ENCODE assay signal across 13 mouse cellular contexts in genomic region chr17:50235943-50236701, GRCm38 (mm10). TPM values are rescaled to one million over a fixed set of nuclear protein-coding genes. Genes with fewer than 3 reads are reported as not detected.
A peak's percentile ranks its signal among the peaks of the same experiment; 100 is the strongest.
DNase-seq lines count a peak whose midpoint lies in the region; ATAC-seq and TF ChIP-seq lines count a peak whose summit lies in the region.
"Had no signal": no experiment of that assay in that cellular context is flagged by ENCODE, and none has a peak within 500 bp of the region (broad histone marks: within the 10 kb centered on the region; RNA-seq: fewer than 3 reads in every experiment).

No protein-coding gene starts in this region.

- intact Hi-C loops in heart, adult 2 months (cut with DNase I) = loop anchor here (2.0 to 5.0 kb wide), 3 partner anchors 41 to 184 kb away; no protein-coding TSS in a partner anchor

- H3K9me3 ChIP-seq in heart, embryonic 10.5 days = no peaks in the 10 kb centered on the region
- no peaks in the 10 kb centered on the region for H3K9me3 ChIP-seq in forebrain, embryonic 12.5 days
- H3K9me3 ChIP-seq in midbrain, embryonic 10.5 days (replicated peaks) = no peaks in the 10 kb centered on the region

- no peak overlapping the region for H3K4me3 ChIP-seq in heart, embryonic 10.5 days
- no peak overlapping the region for H3K4me3 ChIP-seq in heart, adult 2 months
- no peak overlapping the region for H3K4me3 ChIP-seq in forebrain, embryonic 12.5 days (replicated peaks)
- no peak overlapping the region for H3K4me3 ChIP-seq in midbrain, embryonic 10.5 days

- H3K27me3 ChIP-seq in heart, embryonic 10.5 days (ENCODE audit: insufficient read depth, poor library complexity, severe bottlenecking) = peaks cover 9% of the 10 kb centered on the region
- H3K27me3 ChIP-seq in heart, adult 2 months (ENCODE audit: control insufficient read depth, insufficient read depth, low read length) = no peaks in the 10 kb centered on the region
- peaks cover 31% of the 10 kb centered on the region for H3K27me3 ChIP-seq in forebrain, embryonic 12.5 days
- peaks cover 10% of the 10 kb centered on the region for H3K27me3 ChIP-seq in midbrain, embryonic 10.5 days (ENCODE audit: low read depth, poor library complexity, severe bottlenecking)

- TF ChIP-seq EP300 in heart, adult 2 months (IDR thresholded peaks at IDR 0.05; ENCODE audit: insufficient read depth, low read depth, low read length) = no peak

- peak; percentile 69 for DNase-seq in heart, embryonic 10.5 days (ENCODE audit: low spot score)
- no peak for DNase-seq in heart, adult 2 months
- DNase-seq in midbrain, embryonic 10.5 days (ENCODE audit: low spot score) = peak; percentile 24
- DNase-seq in retina, embryonic 14.5 days (ENCODE audit: low spot score) = peak; percentile 68
- DNase-seq in layer of hippocampus, adult 9-11 months = no peak
- DNase-seq in thymus, postnatal 10 days (ENCODE audit: low spot score in 2 of 2) = no peak
- DNase-seq in frontal cortex, postnatal 25 days (ENCODE audit: low spot score in 2 of 2) = no peak
- DNase-seq: adrenal gland, postnatal 36 days; lung, postnatal 4 days had no signal

- no peak overlapping the region for H3K9ac ChIP-seq in heart, adult 2 months (ENCODE audit: low read depth, low read length)
- peak overlapping the region; percentile 29; the same call in 1 of the 2 replicates for H3K9ac ChIP-seq in forebrain, embryonic 12.5 days

- WGBS in heart, embryonic 10.5 days = 50% methylated on average over 13 of the region's 13 CpGs
- 67% methylated on average over 13 of the region's 13 CpGs for WGBS in heart, adult 2 months
- WGBS in forebrain, embryonic 12.5 days = 30% methylated on average over 13 of the region's 13 CpGs
- 49% methylated on average over 13 of the region's 13 CpGs for WGBS in midbrain, embryonic 10.5 days

- H3K36me3 ChIP-seq in heart, embryonic 10.5 days = no peaks in the 10 kb centered on the region
- no peaks in the 10 kb centered on the region for H3K36me3 ChIP-seq in heart, adult 2 months (ENCODE audit: control insufficient read depth, insufficient read depth, low read length)
- no peaks in the 10 kb centered on the region for H3K36me3 ChIP-seq in forebrain, embryonic 12.5 days (replicated peaks)
- no peaks in the 10 kb centered on the region for H3K36me3 ChIP-seq in midbrain, embryonic 10.5 days

- TF ChIP-seq CTCF in heart, adult 2 months (IDR thresholded peaks at IDR 0.05) = no peak

- no peaks in the 10 kb centered on the region for H3K4me1 ChIP-seq in heart, embryonic 10.5 days
- peaks cover 4% of the 10 kb centered on the region for H3K4me1 ChIP-seq in heart, adult 2 months (ENCODE audit: control insufficient read depth, insufficient read depth, low read length)
- H3K4me1 ChIP-seq in forebrain, embryonic 12.5 days = peaks cover 15% of the 10 kb centered on the region
- peaks cover 19% of the 10 kb centered on the region for H3K4me1 ChIP-seq in midbrain, embryonic 10.5 days

- H3K4me2 ChIP-seq in forebrain, embryonic 12.5 days = no peak overlapping the region

- peak; percentile 53 for ATAC-seq in forebrain, embryonic 12.5 days (ENCODE audit: low FRiP score)
- ATAC-seq: CD4-positive, CD25-positive, alpha-beta regulatory T cell, adult 4 months; intestine, postnatal 0 days had no signal

- no peak for TF ChIP-seq POLR2A in heart, adult 2 months (IDR thresholded peaks at IDR 0.05; ENCODE audit: insufficient read depth, low read depth, low read length)

- no peak overlapping the region for H3K27ac ChIP-seq in heart, embryonic 10.5 days
- H3K27ac ChIP-seq in heart, adult 2 months = no peak overlapping the region; the same call in 1 of the 2 replicates
- H3K27ac ChIP-seq in forebrain, embryonic 12.5 days = peak overlapping the region; percentile 87
- peak overlapping the region; percentile 80 for H3K27ac ChIP-seq in midbrain, embryonic 10.5 days (replicated peaks)

- no peaks in the 10 kb centered on the region for H3K79me2 ChIP-seq in heart, adult 2 months (replicated peaks; ENCODE audit: control insufficient read depth, insufficient read depth, low read length)

RNA-seq across cellular contexts. Expression of gene Rftn1, which starts 45.6 kb away (rescaled TPM):
- polyA plus RNA-seq in heart, embryonic 10.5 days (2016; fragmentation: Nextera tagmentation; extraction: Ambion mirVana) = 9.2 and 10.9 TPM in 2 replicates
- total RNA-seq in heart, adult 2 months (2021) = 10 to 100 TPM; 49.4 to 50.5 TPM
- polyA plus RNA-seq in heart, adult 2 months (2012; rRNA removed) = 41.5 and 46.2 TPM in 2 replicates
- polyA plus RNA-seq in forebrain, embryonic 12.5 days (2016; fragmentation: Nextera tagmentation; extraction: Ambion mirVana) = 13.4 and 15.4 TPM in 2 replicates
- 4.2 and 4.9 TPM in 2 replicates for polyA plus RNA-seq in midbrain, embryonic 10.5 days (2016; fragmentation: Nextera tagmentation; extraction: Ambion mirVana)

RNA-seq across cellular contexts. Expression of gene Dazl, which starts 57.3 kb away (rescaled TPM):
- 0.16 and 0.49 TPM in 2 replicates for polyA plus RNA-seq in heart, embryonic 10.5 days (2016; fragmentation: Nextera tagmentation; extraction: Ambion mirVana)
- total RNA-seq in heart, adult 2 months (2021) = under 1 TPM; 0.08 to 0.18 TPM
- polyA plus RNA-seq in heart, adult 2 months (2012; rRNA removed) = 0.06 and 0.23 TPM in 2 replicates
- polyA plus RNA-seq in forebrain, embryonic 12.5 days (2016; fragmentation: Nextera tagmentation; extraction: Ambion mirVana) = 0.33 and 0.45 TPM in 2 replicates
- 0.16 TPM in 1 of 2 replicates, not detected in the other for polyA plus RNA-seq in midbrain, embryonic 10.5 days (2016; fragmentation: Nextera tagmentation; extraction: Ambion mirVana)
- polyA plus RNA-seq: small intestine, adult 2 months had no signal

Comparison
In these comparisons a context has a peak if more than half of its experiments do, and no peak if none do; other contexts are left out.
1. DNase-seq: peak in heart, embryonic 10.5 days (single experiment), midbrain, embryonic 10.5 days (single experiment) and retina, embryonic 14.5 days (single experiment); none in heart, adult 2 months (0 of 2), layer of hippocampus, adult 9-11 months (single experiment), thymus, postnatal 10 days (0 of 2) and frontal cortex, postnatal 25 days (0 of 2).
2. H3K27ac ChIP-seq: peak in forebrain, embryonic 12.5 days (single experiment) and midbrain, embryonic 10.5 days (single experiment); none in heart, embryonic 10.5 days (single experiment) and heart, adult 2 months (single experiment).